Mouse (Mus musculus): ENCODE data around the gene Paics.

DNA sequence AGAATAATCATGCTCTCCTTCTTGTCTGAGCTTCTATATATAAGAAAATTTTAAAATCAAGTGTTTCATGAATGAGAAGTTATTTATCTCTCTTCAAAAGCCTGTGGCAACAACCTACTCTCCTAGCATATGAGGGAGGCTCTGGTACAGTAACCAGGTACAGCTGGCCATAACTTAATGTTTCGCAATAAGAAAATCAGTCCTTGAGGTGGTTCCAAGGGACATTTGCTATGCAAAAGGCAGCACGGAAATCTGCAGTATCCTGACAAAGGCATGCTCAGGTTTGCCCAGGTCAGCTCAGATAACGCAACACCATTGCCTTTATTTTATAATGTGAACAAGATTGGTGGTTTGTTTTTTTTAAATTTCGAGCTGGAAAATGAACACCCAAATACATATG, 9.1 kb upstream of the Paics start:
- TF ChIP-seq POLR2A (IDR thresholded peaks at IDR 0.05; ENCODE audit: low read depth, low read length) (no peak), CTCF (IDR thresholded peaks at IDR 0.05; ENCODE audit: extremely low read depth, insufficient read length, insufficient replicate concordance, low read depth, low read length) (no peak)

Measured in small intestine, adult 2 months (tissue).